Mouse (Mus musculus): ENCODE results near the gene Krt8.

Gene Krt8

DNA sequence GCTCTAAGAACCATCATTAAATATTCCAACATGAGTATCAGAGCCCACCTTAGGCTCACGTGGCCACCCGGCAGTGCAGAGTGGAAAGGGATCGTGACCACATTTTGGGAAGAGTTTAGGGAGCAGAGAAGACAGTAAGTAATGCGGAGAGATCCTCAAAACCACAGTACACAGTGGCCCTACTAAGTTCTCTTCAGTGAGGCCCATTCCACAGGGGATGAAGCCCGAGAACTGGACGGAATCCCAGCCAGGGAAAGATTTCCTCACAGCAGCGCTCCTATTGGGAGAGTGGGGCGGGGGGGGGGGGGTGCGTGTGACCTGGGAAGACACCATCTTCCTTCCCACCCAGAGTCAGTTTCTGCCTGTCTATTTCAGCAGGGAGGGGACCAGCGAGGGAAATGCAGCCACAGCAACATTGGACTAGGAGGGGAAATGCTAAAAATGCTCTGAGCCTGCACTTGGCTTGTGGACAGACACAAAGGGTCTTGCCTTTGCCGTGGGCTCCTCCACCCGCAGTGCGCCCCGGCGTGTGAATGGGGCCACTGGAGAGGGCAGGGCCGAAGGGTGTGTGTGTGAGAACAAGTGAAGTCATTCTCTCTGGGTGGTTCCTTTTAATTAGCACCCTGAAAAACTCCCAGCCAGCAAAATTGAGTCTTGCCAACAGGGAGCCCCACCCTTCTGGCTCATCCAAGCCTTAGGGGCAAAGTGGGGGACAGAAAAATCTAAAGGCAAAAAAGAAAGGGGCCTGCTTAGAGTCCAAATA is 30.0 kb downstream of the Krt8 start:
- no peak for DNase-seq

GRCm38 (mm10) chr15:101973414-101974077 is 30.7 kb downstream of the Krt8 start:
- peak; percentile 96 to 99 for DNase-seq

DNA sequence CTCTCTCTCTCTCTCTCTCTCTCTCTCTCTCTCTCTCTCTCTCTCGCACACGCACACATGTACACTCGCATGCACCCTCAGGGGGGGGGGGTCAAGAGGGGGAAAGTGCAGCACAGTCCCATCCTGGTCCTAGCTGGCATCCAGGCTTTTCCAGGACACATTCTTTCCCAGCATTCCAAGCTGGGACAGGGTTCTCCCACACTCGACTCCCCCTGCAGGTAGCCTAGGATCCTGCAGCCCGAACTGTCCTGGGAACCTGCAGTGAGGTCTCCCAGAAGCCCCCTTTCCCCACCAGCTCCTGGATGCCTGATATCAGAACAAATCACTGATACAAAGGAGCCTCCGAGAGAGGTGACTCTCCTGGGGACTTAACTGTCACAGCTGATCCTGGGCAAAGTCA is 33.7 kb downstream of the Krt8 start:
- DNase-seq, result peak; percentile 58 to 80

GRCm38 (mm10) chr15:101966808-101967207 is 37.5 kb downstream of the Krt8 start:
- no peak for DNase-seq

GRCm38 (mm10) chr15:101958891-101959290 is 45.4 kb downstream of the Krt8 start:
- DNase-seq, result no peak

DNA sequence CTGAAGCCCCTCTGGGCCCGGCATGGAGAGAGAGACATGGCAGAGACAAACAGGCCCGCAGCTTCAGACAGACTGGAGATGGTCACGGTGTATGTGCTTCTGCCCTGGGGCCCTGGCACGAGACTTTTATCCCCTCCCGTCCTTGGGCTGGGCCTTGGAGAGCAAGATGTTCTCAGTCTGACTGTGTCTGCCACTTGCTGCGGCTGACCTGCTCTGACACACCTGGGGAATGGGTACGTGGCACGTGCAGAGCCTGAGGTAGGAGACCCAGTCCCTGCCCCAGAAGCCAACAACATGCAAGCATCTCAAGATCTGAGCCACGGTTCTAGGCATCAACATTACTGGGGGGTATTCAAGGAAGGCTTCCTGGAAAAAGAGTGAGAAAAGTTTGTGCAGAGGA is 50.1 kb downstream of the Krt8 start, which contains the start of gene Krt78:
Gene Krt78 (minus strand): TSS at position 101 of the 400 bp plus-strand sequence.
- DNase-seq, result no peak

DNA sequence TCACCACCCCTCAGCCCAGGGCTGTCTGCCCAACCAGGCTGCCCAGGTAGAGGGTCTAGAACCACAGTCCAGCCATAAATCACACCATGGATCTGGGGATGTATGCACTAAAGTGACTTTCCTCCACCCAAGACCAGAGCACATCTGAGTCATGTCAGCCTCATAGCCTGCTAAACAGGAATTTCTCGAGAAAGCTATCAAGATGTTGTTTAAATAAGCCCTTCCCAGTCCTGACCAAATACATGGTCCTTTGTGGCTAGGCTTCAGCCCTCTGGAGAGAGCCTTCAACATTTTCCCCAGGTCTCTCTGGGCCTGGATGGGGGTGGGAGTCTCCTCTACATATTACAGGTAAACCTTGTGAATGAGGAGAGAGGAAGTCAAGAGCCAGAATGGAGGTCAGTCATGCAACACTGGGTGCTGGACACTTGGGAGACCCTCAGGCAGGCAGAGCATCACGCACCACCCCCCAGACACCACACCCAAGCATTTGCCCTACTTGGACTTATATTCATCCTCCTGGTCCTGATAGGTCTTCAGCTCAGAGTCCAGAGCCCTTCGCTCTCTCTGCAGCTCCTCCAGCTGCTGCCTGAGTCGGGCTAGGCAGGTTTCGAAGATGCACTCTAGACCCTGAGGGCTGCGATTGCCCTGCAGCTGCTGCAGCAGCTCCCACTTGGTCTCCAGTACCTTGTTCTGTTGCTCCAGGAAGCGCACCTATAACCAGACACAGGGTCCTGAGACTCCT is 51.4 kb downstream of the Krt8 start:
- no peak for DNase-seq
